Mouse (Mus musculus) natural killer cell, adult 2 months (primary cell): ENCODE results near the gene Ssx2ip.

ENCODE experiments used
- DNase-seq, 2 experiments: peaks; one replicate each; pipeline ENCODE4 v3.0.0; 2022; ENCODE audit warnings: low spot score in 2 of 2

The Ssx2ip gene

GRCm38 (mm10) chr3:146435533-146435932 lies 31.1 kb downstream of the Ssx2ip start:
- no peak for DNase-seq

- no peak for DNase-seq
Observed at GRCm38 (mm10) chr3:146436114-146436513, 31.7 kb downstream of the Ssx2ip start.

- DNase-seq: no peak
Observed at GRCm38 (mm10) chr3:146440011-146440410, 35.6 kb downstream of the Ssx2ip start.

DNA sequence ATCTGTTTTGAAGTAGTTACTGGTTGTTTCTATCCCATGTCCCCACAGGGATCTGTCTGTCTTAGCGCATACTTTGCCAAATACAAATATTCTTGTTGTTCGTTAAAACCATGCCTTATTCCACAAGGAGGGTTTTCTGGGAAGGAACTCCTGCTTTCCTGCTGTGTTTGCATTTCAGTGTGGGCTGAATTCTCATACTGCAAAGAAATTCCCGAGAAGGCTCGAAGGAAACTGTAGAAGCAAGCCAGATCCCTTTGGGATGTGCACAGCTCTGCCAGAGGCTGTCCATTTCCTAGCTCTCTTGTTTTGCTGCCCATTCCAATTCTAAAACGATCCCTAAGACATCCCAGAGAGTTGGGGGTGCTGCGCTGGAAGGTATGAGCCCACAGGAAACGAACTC lies 36.0 kb downstream of the Ssx2ip start:
- DNase-seq: no peak

- DNase-seq: no peak
Observed at GRCm38 (mm10) chr3:146442484-146442883, 38.0 kb downstream of the Ssx2ip start.

DNA sequence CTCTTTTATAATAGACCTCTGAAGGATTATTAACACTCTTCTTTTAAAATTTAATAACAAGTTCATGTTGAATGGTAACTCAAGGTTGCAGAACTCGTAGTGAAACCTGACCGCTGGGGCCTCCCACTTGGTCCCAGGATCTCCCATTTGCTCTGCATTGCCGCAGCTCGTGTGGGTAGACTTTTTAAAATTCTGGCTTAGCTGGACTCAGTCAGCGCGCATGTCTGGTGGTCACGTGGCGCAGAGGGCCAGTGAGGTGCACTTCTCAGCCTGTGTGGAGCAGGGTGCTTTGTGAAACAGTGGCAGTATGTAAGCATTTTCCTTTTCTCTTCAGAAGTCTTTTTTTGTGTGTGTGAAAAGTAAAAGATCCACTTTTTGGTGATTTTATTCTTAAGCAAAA lies 38.5 kb downstream of the Ssx2ip start:
- DNase-seq: no peak

DNA sequence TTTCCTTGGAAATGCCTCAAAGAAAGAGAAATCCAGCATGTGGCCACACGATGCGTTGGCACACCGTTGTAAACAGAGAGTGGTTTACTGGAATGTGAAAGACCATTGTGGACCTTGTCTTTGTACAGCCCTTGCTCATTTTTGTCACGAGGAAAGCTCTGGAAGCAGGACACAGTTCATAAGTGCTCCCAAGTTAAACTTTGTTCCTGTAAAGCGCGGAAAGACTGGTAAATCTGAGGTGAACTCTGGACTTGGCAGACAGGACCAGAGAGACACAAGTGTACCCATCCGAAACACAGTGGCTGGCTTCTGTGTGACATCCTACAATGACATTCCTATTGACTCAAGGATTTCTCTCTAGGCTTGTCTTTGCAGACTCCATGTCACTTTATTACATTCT lies 38.9 kb downstream of the Ssx2ip start:
- no peak for DNase-seq

DNA sequence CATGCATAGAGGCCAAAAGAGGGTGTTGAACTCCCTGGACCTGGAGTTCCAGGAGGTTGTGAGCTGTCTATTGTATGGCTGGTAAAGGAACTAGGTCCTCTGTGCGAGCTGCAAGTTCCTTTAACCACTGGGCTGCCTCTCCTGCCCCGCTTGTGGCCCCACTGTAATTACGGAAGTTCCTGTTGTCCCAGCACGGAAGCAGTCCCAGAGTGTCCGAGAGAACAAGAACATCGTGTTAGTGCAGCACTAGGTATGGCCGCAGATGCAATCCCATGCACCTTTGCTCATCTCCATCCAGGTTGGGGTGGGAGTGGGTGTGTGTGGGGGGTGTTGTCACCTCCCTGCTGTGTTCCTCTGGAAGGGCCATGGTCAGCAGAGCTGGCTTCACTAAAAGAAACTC lies 40.4 kb downstream of the Ssx2ip start:
- no peak for DNase-seq

DNA sequence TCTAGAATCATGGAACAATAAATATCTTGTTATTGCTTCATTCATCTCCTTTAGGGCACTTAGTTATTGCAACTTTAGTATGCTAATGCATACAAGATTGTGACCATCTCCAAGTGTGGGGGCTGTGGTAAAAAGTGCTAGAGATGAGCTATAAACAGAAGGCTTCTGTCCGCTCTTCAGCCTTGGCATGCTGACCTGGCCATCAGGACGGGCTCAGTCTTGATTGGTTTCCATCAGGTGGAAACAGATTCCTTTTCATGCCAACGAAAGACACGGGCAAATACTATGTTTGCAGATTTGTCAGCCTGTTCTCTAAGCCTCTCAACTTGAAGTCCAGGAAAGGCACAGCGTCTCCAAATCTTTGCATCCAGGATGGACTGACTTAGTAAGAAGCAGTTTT lies 42.7 kb downstream of the Ssx2ip start:
- no peak for DNase-seq

DNA sequence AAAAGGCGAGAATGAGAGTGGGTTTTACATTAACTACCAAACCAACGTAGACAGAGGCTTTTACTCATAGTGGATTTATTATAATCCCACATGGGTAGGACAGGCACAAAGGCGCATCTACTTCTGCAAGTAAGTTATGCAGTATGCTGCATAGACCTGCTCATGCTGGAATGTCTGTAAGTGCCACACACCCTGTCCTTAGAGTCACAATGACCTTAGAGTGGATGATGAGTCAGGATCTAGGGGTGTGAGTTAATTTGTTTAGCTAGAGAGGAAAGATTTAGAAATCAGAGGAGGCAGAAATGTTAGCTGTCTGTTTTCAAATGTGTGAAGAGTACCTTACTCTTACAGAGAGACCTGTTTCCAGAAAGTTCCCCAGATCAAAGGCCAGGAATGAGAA lies 43.2 kb downstream of the Ssx2ip start:
- DNase-seq: no peak

- no peak for DNase-seq
Observed at GRCm38 (mm10) chr3:146448372-146448771, 43.9 kb downstream of the Ssx2ip start.

GRCm38 (mm10) chr3:146448969-146449368 lies 44.5 kb downstream of the Ssx2ip start:
- DNase-seq: no peak

- DNase-seq: no peak
Observed at GRCm38 (mm10) chr3:146449745-146450250, 45.4 kb downstream of the Ssx2ip start, which contains the start of gene Ctbs. Gene Ctbs, plus strand, starts transcription at chr3:146449795.

DNA sequence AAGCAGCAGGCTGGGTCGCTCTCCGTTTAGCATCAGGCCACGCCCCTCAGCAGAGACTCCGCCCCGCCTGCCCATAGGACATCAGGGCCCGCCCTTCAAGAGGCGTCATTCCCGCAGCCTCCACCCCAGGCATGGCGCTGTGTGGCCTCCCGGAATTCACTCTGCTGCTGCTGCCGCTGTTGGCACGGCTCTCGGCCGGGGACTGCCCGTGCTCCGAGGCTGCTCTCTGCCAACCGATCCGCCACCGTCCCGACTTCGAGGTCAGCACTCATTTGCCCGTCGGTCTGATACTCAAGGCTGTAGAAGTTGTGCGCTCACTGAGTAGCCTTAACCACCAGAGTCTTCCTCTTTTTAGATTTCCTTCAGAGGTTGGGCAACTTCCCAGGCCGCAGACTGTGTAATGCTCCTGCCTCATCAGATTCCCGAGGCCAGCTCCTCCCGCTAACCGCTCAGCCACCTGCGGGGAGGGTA lies 46.0 kb downstream of the Ssx2ip start:
- DNase-seq: peak; percentile 83 to 87

DNA sequence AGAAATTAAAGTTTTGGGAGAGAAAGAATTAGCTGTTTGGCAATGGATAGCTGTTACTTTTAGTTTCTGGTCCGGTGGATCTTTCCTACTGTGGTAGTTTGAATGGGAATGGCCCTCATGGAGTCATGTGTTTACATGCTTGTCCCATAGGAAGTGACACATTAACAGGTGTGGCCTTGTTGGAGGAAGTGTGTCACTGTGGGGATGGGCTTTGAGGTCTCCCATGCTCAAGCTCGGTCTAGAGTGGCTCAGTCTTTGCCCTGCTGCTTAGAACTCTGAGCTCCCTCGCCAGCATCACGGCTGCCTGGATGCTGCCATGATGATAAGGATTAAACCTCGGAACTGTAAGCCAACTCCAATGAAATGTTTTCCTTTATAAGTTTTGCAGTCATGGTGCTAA lies 46.9 kb downstream of the Ssx2ip start:
- DNase-seq: no peak

- no peak for DNase-seq
Observed at GRCm38 (mm10) chr3:146462939-146463338, 58.5 kb downstream of the Ssx2ip start.

DNA sequence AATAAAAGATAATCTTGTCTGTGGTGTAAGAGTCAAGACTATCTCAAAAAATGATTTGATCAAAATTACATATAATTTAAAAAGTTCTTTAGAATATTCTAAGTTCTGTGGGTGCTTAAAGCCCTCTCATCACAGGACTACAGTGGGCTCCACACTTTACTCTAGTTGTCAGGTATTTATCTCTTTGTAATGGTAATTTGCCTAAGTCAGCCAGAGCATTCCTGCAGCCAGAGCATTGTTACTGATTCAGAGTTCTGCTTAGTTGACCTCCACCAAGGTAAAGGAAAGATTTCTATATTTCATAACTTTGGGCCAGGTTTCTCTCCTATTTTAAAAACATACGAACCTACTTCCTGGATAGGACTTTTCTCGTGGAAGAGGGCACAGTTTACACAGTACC lies 64.8 kb downstream of the Ssx2ip start:
- no peak for DNase-seq

DNA sequence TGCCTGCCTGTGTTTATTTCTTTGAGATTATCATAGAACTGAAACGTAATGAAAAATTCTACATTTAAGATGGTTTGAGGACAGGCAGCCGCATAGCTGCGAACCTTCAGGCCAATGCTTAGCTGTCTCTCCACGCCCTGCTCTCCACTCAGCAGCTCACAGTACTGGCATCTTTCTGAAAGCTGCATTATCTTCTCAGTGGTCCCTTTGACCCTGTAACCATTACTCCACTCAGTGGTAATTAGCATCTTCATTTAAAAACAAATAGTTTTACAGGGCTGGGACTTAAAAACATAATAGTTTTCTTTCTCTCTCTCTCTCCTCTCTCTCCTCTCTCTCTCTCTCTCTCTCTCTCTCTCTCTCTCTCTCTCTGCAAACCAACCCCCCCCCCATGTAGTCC lies 68.2 kb downstream of the Ssx2ip start:
- no peak for DNase-seq

DNA sequence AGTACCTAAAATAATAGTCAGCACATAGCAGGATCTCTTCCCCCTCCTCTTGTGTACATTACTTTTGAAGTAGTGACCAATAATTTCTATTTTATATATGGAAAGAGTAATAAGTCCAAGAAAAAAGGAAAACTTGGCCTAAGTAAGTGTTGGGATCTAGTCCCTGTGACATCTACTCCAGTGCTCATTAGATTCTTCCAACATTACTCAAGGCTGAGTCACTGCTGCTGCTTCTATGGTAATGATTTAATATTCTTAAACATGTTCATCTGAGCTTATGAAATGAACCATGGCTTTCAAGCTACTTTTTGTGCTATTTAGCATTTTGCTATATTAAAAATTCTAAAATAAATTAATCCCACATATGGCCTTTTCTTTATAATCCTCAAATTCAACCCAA lies 69.3 kb downstream of the Ssx2ip start:
- no peak for DNase-seq

GRCm38 (mm10) chr3:146474428-146474827 lies 70.0 kb downstream of the Ssx2ip start:
- DNase-seq: no peak

- DNase-seq: no peak
Observed at GRCm38 (mm10) chr3:146482044-146482443, 77.6 kb downstream of the Ssx2ip start.

DNA sequence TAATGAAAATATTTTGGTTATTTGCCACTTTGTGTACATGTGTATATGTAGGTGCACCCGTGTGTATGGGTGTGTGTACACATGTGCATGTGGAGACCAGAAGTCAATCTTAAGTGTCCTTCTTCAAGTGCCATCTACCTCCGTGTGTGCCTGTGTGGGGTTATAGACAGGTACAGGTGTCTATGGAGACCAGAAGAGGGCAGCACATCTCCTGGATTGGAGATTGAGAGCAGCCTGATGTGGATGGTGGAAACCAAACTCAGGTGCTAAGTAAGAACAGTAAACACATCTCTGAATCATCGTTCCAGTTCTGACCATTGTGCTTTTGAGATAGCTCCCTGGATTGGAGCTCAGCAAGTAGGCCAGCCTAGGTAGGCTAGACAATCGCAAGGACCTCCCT lies 82.0 kb downstream of the Ssx2ip start:
- no peak for DNase-seq
